Mouse (Mus musculus) lung, postnatal 4 days (tissue): ENCODE data around the gene P2ry2.
A peak's percentile ranks its signal among the peaks of the same experiment; 100 is the strongest.

Experiments
- DNase-seq, 2 experiments: peaks; one replicate each; pipeline ENCODE4 v3.0.0; 2021

Gene P2ry2

DNA sequence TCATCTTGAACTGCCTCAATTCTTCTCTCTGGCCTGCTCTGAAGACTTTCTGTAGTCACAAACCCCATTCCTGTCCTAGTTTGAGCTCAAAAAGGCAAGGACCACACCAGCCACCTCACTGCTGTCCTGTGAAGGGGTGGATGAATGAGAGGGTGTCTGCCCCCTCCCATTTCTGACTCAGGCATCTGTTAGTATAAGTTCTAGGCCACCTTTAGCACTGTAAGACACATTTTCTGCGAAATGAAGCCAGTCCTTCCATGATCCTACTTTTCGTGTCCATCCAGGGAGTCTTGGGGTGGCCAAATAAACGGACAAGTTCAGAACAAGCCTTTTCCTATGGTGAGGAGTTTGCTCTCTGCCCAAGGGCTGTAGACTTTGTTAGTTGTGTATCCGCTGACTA is at the start of gene P2ry2:
Gene P2ry2, minus strand, starts transcription at position 326 of the 400 bp plus-strand sequence.
- no peak for DNase-seq

DNA sequence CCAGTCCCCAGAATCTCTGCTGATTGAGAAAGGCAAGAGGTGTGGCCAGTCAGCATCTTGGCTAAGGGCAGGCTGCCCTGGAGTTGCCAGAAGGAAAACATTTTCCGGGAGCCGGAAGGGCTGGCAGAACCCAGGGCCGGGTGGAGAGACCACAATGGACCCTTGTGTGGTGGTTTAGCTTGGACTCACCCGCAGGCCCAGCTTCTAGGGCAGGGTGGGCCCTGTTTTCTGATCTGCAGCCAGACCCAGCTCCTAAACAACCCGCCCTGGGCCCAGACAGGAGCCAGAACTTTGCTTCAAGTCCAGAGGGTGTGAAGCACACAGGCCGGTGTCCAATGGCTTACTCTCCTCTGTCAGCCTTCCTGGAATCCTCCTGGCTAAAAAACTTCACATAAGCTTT is 49.6 kb upstream of the P2ry2 start:
- no peak for DNase-seq

DNA sequence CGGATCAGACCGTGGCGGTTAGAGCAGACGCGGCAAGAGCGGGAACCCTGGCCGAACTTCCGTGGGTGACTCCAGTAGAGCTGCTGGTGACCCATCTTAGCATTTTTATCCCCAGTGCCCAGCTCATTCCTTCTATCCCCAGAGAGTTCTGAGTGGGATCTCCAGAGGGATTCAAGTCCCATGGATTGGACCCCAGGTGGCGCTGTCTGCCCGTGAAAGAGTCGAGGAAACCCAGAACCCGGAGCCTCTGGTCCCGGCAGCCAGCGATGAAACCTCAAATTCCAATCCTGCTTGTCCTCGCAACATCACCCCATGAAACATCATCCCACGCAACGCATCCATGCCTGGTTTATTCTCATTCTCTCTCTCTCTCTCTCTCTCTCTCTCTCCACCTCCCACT is 48.7 kb upstream of the P2ry2 start:
- peak; percentile 85 to 89 for DNase-seq

DNA sequence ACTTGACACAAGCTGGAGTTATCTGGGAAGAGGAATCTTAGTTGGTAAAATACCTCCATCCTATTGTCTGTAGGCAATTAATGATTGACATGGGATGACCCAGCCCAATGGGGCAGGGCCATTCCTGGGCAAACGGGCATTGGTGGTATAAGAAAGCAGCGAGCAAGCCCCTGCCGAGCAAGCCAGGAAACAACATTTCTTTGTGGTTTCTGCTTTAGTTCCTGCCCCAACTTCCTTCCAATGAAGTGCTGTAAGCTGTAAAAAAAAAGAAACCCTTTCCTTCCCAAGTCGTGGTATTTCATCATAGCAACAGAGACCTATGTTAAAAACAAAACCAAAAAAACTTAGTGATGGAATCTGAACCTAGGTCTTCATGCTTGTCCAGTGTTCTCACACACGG is 47.8 kb upstream of the P2ry2 start:
- DNase-seq = peak in 1 of 2 experiments; percentile 41

DNA sequence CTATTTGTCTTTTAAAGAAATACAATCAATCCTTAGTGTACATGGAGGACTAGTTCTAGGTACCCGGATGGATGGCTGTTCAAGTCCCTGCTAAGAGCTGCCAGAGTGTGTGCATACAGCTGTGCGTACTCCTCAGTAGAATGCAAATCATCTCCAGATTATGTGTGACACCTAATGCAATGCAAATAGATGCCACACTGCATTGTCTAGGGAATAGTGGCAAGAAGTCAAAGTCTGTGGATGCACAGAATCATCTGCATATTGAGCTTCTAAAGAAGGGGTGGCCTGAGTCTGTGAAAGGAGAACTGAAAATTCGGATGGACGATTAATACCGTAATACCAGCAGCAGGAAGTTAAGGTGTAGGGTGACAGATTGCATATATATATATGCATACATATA is 46.5 kb upstream of the P2ry2 start:
- DNase-seq = no peak

DNA sequence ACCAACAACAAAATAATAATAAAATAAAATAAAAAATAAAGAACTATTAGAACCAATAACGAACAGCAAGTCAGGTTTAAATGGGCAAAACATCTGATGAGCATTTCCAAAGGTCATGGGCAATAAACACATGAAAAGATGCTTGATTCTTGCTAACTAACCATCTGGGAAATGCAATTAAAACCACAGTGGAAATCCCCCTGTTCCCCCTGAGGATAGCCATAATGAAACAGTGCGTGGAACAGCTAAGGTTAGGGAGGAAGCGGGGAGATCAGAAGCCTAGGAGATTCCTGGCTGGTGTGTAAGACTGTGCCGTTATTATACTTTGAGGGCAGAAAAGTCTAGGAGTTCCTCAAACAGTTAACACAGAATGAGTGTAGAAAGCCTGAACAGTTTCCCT is 44.6 kb upstream of the P2ry2 start:
- DNase-seq = no peak

DNA sequence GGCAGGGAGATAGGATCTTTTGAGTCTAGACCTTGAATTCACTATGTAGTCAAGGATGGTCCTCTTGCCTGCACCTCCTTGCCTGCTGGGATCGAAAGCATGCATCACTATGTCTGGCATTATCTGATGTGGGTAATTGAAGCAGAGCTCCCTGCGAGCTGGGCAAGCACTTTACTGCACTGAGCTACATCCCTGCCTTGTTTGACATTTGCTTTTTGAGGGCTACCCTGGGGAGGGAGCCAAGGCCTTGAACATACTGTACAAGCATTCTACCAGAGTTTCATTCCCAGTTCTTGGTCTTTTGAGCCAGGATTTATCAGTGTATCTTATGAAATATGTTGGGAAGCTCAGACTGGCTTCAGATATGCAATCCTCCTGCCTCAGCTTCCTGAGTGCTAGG is 40.5 kb upstream of the P2ry2 start:
- no peak for DNase-seq

DNA sequence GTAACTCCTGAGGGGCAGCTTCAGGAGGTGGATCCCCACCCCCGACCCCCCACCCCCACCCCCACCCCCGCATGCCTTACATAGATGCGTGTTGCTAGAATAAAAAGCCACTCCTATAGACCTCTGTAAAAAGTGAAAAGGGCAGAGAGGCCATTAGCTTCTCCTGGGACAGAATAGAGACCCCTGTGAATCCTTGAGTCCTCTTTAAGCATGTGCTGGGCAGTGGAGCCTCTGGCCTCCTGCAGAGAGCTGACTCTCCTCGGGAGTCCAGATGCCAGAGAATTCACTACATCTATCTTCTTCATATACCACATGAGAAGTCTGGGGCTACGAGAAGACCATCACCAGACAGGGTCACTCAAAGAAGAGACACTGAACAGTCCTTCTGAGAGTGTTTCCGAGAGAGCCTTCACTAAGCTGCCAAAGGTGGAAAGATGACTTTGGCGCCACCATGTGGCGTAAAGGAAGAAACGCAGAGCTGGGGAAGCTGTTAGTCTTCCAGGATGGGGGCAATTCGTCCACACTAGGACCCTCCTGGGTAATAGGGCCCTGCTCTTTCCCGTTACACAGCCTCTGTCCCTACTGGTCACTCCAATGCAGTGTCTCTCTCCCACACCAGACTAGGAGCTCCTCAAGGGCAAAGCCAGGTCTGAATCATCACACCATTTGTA is 39.0 kb upstream of the P2ry2 start:
- peak; percentile 73 to 80 for DNase-seq

DNA sequence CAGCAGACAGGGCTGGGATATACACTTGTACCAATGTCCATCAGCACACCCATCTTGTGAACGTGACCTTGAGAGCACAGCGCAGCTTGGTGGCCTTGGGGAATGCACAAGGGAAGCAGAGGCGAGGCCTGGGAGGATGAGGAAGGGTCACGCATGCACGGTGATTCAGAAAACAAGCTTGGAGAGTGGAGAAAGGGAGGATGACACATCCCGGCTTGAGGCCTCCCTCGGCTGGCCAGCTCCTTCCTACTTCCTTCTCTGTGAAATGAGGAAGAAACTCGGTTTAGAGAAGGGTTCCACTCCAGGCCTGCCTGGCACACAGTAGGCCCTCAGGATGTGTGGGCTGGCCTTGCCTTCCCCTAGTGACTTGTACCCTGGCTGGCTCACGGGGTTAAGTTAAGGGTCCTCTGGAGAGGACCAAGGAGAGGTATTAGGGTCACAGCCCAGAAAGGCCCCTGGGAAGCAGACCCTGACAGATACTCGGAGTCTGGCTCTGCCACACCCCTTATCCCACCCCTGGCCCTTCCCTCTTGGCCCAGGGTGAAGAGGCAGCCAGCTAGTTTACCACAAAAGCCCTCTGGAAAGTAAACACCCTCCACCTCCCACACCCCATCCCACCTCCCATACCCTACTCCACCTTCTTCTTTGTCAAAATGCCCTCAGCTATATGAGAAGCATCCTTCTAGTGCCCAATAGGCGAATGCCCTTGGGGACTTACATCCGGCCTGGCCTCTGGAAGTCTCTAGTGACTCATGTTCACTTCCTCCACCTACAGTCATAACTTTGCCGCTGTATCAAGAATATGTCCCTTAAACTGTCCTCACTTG is 38.3 kb upstream of the P2ry2 start:
- DNase-seq = peak; percentile 47

DNA sequence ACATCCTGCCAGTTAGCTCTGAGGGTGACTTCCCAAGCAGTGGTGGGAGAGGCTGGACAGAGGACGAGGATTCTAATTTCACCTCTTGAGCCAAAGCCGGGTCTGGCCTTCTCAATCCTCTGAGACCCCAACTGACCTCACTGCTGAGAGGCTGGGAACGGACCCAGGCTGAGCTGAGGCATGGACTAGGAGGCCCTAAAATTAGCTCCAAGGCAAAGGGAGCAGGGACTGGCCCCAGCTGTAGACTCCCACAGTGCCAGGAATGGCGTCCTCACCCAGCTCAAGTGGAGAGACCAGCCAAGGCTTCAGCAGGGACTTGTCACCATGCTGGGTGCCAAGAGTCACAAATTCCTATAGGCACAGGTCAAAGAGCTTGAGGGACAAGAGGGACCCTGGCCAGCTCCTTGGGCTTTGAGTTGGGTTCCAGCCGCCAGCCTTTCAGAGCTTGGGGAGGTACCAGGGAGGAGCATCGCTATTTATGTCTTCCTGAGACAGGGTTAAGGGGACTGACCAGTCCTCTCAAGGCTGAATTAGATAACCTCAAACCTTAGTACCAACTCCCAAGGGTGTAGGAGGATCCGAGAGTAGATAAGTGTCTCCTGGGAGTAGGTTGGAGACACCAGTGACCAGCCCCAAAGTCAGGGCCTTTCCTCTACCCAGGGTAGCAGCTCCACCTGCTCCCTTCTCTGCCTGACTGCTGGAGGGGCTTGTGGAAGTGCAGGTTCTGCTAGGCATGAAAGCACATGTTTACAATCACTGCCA is 36.8 kb upstream of the P2ry2 start:
- peak; percentile 67 to 91 for DNase-seq

DNA sequence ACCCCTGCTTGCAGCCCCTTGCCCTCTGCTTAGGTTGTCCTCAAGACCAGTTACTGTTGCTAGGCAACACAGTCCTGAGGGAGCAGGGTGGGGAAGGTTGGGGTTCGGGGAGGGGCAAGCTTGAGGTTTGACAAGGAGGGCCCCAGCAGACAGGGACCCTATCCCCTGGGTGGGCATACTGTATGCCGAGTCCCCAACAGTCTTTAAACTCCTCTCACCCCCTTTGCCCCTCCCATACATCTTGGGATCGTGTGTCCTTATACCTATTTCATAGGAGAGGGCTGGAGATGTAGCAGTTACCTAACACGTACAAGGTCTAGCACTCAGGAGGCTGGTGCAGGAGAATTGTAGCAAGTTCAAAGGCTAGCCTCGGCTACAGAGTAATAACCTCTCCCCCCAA is 35.6 kb upstream of the P2ry2 start:
- DNase-seq = no peak

DNA sequence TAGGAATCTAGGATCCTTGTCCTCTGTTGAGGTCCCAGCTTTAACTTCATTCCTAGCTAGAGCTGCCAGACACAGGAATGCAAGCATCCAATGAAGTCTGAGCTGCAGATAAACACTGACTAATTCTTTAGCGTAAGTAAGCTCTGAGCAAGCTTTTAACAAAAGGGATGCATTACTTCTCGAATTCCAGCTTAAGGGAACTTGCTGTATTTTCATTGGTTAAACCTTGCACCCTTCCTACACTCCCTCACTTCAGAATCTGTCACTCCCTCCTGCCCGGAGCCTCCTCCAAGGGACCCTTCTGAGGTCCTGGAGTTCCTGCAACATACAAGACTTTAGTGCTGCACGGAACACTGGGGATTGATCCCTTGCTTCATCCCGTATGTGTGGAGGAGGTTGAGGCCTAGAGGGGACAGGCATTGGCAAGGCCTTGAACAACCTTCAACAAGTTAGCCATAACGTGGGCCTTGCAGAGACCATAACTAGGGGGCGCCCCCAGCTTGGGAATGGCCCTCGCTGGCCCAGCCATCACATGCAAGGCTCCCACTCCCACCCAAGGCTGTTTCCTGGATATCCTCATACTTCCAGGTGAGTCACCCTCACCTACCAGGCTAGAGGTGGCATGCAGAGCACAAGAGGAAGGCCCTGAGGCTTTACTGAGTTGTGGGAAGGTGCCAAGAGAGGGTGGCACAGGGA is 31.3 kb upstream of the P2ry2 start:
- DNase-seq = peak in 1 of 2 experiments; percentile 24

DNA sequence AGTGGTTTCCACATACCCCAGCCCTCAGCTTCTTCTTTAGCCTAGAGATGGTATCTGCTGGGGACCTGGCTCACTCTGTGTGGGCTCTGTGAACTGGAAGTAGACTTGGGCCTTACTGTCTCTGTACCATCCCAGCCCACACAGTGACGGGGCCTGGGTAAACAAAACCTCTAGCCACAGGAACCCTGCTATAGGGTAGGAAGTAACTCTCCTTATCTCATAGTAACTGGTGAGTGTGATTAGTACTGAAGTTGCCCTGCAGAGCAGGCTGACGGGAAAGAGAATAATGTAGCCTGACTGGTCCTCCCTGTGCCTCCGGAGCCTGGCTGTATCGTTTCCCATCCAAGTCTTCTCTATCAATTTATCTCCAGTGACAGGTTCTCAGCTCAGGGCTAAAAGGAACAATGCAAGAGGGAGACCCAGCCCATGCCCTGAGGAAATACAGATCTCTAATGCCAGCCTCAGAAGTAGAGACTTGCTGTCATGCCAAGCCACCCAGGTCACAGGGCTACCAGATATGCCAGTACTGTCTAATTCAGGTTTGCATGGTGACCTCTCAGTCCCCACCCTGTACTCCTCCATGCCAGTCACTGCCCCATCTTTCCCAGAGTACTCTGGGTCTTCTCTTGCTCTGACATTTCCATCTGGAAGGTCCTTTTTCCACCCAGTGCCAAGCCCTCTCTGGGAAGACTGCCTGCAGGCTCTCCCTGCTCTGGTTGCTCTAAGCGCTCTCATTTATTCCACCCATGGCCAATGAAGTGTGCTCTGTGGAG is 29.5 kb upstream of the P2ry2 start:
- peak; percentile 56 to 61 for DNase-seq

DNA sequence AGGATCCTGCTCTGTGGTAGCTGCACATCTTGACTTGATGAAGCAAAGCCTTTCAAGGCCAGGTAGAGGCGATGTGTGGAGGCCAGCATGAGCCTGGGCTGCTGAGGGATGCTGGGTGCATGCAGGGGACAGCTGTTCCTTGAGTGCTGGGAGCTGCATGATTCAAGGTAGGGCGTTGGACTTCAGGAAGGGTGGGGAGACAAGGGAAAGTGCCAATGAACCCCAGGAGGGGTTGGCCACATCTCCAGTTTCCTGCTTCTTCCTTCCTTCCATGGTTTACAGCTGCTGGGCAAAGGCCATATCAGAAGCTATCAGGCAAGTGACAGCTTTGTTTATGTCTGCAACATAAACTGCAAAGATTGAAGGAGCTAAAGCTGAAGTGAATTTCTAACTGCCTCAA is 28.9 kb upstream of the P2ry2 start:
- peak; percentile 49 to 62 for DNase-seq

DNA sequence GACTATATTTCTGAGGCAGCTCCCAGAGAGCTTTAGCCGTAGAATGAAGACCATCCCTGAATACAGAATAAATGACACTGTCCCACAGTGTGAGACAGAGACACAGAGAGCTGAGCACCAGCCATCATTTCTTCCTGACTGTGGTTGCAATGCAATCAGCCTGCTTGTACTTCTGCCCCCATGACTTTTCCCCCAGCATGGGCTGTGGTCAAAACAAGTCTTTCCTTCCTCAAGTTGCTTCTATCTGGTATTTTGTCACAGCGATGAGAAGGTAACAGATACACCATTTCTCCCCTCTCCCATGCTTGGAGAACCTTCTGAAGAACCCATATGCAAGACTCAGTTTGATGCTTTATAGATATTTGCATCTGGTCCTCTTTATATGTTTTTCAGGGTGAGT is 20.7 kb upstream of the P2ry2 start:
- DNase-seq = peak in 1 of 2 experiments; percentile 35

DNA sequence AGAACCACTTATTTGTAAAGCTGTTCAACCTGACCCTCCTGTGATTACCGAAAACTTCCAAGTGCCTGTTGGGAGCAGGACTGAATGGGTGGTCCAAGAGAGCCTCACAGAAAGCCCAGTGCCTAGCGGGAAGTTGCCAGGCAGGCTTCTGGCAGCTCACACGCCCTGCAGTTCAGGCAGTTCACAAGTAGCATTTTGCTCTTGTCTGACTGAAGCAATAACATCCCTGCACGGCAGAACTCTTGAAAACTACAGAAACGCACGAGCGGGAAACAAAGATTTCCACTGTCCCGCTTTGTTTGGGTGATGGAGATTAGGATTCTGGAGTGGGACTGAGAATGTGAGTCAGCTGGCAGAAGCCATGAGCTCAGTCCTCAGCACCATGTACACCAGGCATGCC is 18.6 kb upstream of the P2ry2 start:
- peak; percentile 17 to 53 for DNase-seq

DNA sequence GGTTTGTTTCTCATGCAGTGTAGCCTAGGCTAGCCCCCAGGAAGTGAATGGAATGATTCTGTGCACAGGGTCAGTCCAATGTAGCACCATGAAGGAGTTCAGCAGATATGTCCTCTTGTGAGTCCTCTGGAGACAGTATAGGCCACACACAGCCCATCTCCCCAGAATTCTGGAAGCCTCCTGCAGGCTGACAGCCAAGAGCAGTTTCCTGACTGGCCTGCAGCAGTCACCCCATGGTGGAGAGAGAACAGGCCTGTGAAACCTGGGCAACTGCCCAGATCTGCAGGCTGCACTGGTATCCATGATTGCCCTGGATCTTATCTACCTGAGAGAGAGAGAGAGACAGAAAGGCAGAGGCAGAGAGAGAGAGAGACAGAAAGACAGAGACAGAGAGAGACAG is 18.1 kb upstream of the P2ry2 start:
- DNase-seq = peak; percentile 58 to 74

DNA sequence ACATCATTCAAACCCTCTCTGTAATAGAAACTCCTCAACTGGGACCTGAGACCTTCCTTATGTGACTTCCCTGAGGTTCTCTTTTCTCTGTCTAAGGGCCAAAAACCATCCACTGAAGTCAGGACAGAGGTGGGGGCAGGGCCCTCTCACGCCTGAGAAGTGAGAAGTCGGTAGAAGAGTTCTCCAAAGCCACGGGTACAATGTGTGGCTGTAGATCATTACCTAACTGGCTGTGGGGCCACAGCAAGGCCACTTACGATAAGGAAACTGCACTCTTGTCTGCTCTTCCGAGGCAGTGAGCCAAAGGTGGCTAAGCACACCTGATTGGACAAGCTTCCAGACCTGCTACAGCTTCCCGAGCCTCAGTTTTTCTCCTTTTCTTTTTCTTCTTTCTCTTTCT is 16.8 kb upstream of the P2ry2 start:
- DNase-seq = peak; percentile 64 to 79

DNA sequence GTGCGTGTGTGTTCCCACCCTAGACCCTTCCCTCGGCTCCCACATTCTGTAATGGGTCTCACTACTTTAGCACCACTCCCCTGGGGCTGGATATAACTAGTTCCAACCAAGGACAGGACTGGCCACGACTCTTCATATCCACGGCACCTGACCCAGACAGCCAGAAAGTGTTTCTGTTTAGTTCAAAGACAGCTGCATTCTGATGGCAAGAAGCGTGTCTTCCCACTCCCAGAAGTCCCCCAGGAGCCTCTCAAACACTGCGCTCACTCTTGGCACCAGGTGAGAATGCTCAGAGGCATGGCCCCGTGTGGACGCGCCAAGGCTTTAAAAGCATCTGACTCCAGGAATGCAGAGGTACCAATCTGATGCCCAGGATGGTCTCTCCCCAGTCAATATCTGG is 16.3 kb upstream of the P2ry2 start:
- DNase-seq = no peak

DNA sequence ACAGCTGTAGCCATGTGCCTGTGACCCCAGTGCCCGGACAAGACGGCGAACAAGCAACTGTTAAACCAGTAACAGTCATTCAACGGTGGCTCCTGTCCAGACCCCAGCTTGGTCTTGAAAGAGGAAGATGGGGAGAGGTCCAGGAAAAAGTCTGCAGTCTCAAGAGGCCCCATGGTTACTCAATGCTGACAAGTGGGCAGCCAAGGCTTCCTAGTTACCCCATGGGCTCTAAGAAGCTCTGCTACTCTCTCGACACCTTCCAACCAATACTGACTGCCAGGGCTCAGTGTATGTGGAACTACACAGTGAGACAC is 15.7 kb upstream of the P2ry2 start:
- peak; percentile 58 to 61 for DNase-seq

DNA sequence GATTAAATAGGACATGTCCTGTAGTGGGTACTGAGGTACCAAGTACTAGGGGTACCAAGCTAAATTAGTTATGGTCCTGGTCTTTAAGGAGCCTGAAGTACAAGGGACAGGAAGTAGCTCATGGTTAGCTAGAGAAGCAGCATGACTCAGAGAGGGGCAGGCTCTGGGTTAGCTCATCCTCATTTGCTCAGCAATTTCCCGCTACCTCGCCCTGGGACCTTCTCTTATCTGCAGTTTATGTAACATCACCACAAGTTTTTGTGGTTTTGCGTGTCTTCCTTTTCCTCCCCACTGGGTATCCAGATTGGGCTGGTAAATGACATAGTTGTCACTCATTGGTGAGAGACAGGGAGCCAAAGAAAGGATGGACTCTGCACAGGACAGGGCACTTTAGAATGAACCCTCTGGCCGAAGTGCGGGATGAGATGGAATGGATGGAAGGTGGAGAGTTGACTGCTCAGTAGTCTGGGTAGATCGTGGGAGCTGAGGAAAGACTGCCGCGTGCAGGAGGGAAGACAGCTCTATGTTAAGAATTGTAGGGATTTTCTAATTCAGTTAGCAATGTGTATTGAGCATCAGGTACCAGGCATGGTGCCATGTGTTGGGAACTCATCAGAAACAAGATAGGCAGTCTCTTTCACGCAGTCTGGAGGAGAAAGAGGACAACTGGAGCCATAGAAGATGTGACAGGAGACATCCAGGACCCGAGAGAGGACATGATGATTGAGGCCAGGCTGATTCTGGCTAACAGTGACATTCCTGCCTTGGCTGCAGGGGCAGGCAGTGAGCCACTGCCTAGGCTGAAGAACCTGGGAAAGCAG is 15.2 kb upstream of the P2ry2 start:
- peak in 1 of 2 experiments; percentile 36 for DNase-seq

DNA sequence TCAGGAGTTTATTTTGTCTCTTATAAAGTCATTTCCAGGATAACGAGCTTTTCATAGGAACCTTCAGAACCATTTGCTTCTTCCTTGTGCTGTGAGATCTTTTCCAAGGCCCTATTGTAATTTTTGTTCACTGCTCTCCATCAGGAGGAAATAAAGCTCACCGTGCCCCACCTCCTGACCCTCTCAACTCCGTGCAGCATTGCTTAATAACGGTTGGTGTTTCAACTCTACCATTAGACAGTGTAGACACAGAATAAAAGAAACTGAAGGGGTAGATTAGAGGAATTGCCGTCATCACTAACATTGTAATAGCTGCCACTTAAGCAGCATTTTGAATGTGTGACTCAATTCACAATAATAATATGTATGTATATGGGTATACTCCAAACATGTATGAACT is 14.2 kb upstream of the P2ry2 start:
- no peak for DNase-seq
